Mouse (Mus musculus) bone marrow, adult 2 months (tissue): ENCODE measurements around the gene 4930556J24Rik. TPM values are rescaled to one million over a fixed set of nuclear protein-coding genes. Genes with fewer than 3 reads are reported as not detected.
"Not testable (repeated sequence)": the region's sequence is repeated elsewhere in the genome, so short reads cannot be mapped to it uniquely, and the experiment has no call there.

Source experiments
- H3K27ac ChIP-seq: fragments of 200-500 bp; 2 replicates; pipeline ENCODE4 v1.5.1; 2012; ENCODE audit warnings: low read depth, mild to moderate bottlenecking, control low read depth, inconsistent platforms, low read length; ENCODE audit not compliant: control insufficient read depth, poor library complexity, insufficient read depth
- H3K4me1 ChIP-seq: fragments of 200-500 bp; 2 replicates; pipeline ENCODE4 v1.6.1; 2011; ENCODE audit warnings: low read length; ENCODE audit not compliant: control insufficient read depth, insufficient read depth
- H3K4me3 ChIP-seq: fragments of 200-500 bp; replicated peaks from 2 replicates; pipeline ENCODE3; 2011; ENCODE audit warnings: mild to moderate bottlenecking, low read depth, low read length, control low read depth; ENCODE audit not compliant: control insufficient read depth
- CTCF ChIP-seq: fragments of 200-500 bp; IDR thresholded peaks from 2 replicates; pipeline ENCODE4 v1.5.1; 2011; ENCODE audit warnings: low read length, control low read depth; ENCODE audit not compliant: control insufficient read depth, insufficient read depth
- POLR2A ChIP-seq: fragments of 200-500 bp; IDR thresholded peaks from 2 replicates; pipeline ENCODE4 v1.6.1; 2011; ENCODE audit warnings: low read depth, mild to moderate bottlenecking, control low read depth, low read length, borderline replicate concordance; ENCODE audit not compliant: control insufficient read depth
- WGBS: fragments of 180-500 bp; shearing (Covaris S2); methylation state at CpG from one replicate; pipeline ENCODE4 v1.1.7; 2018; 5-methylcytosine and 5-hydroxymethylcytosine counted together
- polyA plus RNA-seq: library from polyadenylated mRNA; stranded (reverse); fragments of >200 nt; gene quantifications from 2 replicates; pipeline ENCODE4 v1.2.4, GENCODE M21; 2011; ENCODE audit warnings: low replicate concordance; ENCODE audit not compliant: missing spikeins, insufficient read depth, insufficient read length

Gene 4930556J24Rik
- polyA plus RNA-seq, 1 experiment = not detected

DNA sequence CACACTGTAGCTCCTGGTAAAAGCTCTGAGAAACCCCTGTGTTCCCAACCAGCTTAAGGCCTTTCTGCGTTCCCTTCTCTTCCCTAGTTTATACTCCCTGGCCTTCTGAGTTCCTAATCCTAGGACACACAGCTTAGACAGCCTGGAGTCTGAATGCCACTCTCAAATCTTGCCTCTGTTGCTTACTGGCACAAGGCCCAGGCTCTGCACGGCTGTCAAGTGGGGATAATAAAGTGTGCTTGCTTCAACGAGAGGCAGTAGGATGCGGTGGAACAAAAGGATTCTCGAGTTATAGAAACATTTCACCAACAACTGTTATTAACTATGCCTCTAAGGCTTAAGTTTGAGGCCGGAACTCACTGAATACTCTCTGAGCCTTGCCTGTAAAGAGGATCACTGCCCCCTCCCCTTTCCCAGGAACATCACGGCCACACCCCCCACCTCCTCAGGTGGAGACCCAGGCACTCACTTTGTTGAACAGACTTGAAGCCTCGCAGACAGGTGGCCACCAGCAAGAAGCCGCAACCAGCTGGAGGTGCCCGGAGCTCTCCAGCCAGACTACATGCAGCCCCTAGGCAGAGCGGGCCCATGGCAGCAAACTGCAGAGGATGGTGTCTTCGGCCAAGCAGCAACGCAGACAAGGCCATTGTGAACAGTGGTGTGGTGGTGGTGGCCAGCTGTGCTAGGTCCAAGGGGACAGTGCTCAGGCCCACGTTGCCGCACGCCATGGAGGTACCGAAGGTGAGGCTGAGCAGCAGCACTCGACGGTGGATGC lies 64.3 kb downstream of the 4930556J24Rik start:
- Histone ChIP-seq H3K4me3 (peak overlapping the region; percentile 70), H3K27ac (no peak overlapping the region; the same call in 1 of the 2 replicates), H3K4me1 (no peaks in the 10 kb centered on the region)
- WGBS = 64% methylated on average over 19 of the region's 19 CpGs
- TF ChIP-seq POLR2A = no peak
- no peak for TF ChIP-seq CTCF

DNA sequence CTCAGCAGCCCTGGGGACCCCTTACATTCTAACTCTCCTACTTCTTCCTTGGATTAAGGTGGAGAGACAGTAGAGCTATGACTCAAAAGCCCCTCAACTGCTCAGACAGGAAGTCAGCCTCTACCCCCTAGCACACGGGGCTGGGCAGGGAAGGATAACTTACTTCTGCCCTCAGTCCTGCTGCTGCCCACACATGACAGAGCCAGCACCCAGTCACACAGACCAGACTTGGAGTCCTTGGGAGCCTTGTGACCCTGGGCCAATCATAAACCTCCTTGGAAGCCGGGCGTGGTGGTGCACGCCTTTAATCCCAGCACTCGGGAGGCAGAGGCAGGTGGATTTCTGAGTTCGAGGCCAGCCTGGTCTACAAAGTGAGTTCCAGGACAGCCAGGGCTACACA lies 65.1 kb downstream of the 4930556J24Rik start:
- WGBS = 74% methylated on average over 6 of the region's 6 CpGs
- H3K27ac ChIP-seq, H3K4me3 ChIP-seq, H3K4me1 ChIP-seq: not testable (repeated sequence)

DNA sequence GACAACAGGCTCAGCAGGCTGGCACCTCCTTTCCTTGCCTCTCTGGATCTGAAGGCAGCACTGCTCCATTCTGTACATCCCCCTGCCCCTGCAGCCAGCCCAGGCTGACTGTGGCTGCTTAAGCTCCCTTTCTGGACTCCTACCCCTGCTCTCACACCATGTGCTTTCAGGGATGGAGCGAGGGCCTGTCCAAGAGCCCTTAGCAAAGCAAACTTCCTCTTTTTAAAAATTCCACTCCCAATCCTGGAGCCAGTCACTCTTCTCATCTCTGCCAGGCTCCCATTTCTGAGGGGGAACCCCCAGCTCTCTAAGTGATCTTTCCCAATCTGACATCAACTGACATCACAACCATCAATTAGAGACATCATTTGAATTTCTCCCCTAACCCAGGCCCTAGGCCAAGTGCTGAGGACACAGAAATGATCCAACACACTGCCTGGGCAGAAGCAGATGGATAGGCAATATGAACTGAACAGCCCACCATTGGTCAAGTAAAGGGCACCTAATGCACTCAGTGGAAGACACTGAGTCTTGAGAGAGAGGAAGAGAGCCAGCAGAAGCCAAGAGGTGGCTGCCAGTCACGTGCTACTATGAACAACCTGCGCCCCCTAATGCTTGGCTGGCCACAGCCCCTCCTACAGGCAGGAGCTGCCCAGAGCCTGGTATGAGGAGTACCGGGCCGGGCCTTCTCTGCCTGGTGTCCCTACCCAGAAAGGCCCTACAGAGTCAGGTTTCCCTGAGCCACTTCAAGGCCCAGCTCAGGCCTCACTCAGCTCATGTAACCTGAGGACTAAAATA lies 65.9 kb downstream of the 4930556J24Rik start:
- WGBS = 51% methylated on average over 5 of the region's 5 CpGs
- TF ChIP-seq POLR2A (no peak), CTCF (no peak)
- H3K27ac ChIP-seq = no peak overlapping the region
- H3K4me3 ChIP-seq = no peak overlapping the region
- H3K4me1 ChIP-seq = no peaks in the 10 kb centered on the region

DNA sequence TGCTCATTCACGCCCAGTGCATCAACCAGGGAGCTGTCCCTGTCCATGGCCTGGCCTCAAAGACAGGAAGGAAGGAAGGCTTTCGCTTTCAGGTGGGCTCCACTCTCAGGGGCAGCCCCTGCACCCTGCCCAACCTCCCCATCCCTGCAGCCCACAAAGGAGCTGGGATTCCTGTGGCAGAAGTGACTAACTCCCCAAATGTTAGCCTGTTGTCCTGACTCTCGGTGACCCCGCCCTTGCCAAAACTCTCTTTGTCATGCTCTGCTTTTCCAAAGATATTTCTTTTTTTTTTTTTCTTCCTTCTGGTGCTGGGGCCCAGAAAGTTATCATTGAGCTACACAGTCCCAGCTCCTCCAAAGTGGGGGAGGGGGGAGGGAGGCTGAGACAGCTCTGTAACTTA lies 67.3 kb downstream of the 4930556J24Rik start:
- H3K4me3 ChIP-seq = no peak overlapping the region
- H3K4me1 ChIP-seq = no peaks in the 10 kb centered on the region
- 81% methylated on average over 4 of the region's 4 CpGs for WGBS
- TF ChIP-seq CTCF = no peak
- no peak for TF ChIP-seq POLR2A
- no peak overlapping the region for H3K27ac ChIP-seq

DNA sequence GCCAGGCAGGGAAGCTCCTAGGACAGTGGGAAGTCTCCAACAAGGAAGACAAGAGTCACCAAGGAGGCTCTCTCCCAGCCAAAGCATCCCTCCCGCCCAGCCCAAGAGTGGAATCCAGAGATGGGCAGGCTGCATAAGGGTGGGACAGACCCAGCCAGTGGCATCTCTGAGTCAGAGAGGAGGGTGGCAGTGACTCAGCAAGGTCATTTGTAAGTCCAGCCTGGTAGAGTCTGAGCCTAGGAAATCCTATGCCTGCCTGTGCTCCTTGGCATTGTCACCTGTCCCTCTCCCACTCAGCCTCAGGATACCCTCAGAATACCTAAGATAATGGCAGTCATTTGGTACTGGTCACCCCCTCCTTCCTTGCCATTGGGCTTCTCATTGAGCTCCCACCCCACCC lies 71.1 kb downstream of the 4930556J24Rik start:
- TF ChIP-seq CTCF = no peak
- no peak for TF ChIP-seq POLR2A
- H3K4me3 ChIP-seq = no peak overlapping the region
- WGBS = 80% methylated on average over 1 of the region's 1 CpGs
- H3K27ac ChIP-seq = no peak overlapping the region
- no peaks in the 10 kb centered on the region; the same call in 1 of the 2 replicates for H3K4me1 ChIP-seq

DNA sequence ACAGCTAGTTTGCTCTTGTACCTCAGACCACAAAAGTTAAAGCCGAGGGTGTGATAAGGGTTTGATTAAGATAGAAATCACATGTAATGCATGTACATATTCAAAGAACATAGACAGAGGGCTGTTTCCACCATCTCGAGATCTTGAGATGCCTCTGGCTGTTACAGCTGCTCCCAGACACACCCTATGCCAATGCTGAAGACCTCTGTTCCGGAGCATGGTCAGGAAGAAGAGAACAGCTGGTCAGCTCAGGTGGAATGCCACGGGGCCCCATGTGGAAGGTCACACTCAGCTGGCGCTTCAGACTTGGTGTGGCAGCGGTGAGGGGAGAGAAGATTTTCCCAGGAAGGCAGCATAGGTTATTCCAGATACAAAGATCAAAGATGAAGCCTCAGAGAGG lies 71.9 kb downstream of the 4930556J24Rik start:
- no peak for TF ChIP-seq CTCF
- no peak for TF ChIP-seq POLR2A
- 74% methylated on average over 6 of the region's 6 CpGs for WGBS
- H3K27ac ChIP-seq = no peak overlapping the region
- no peaks in the 10 kb centered on the region; the same call in 1 of the 2 replicates for H3K4me1 ChIP-seq
- no peak overlapping the region for H3K4me3 ChIP-seq

DNA sequence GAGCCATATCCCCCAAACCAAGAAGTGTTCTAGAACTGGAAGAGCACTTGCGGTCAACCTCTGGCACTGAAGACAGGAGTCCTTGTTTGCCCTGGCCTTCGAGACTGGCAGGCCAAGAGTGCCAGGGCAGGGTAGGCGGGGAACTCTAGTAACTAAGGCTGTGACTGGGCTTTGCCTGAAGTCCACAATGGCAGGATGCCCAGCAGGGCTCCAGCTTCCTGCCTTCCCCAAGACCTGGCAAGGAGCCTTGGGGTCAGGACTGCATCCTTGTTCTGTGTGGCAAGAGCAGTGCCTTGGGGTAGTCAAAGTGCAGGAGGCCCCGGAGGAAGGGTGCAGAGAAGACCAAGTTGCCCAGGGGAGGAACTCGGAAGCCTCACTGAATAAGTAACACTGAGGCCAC lies 73.5 kb downstream of the 4930556J24Rik start:
- no peak overlapping the region for H3K4me3 ChIP-seq
- no peak overlapping the region for H3K27ac ChIP-seq
- H3K4me1 ChIP-seq = no peaks in the 10 kb centered on the region; the same call in 1 of the 2 replicates
- 45% methylated on average over 5 of the region's 5 CpGs for WGBS
- TF ChIP-seq CTCF = no peak
- no peak for TF ChIP-seq POLR2A

DNA sequence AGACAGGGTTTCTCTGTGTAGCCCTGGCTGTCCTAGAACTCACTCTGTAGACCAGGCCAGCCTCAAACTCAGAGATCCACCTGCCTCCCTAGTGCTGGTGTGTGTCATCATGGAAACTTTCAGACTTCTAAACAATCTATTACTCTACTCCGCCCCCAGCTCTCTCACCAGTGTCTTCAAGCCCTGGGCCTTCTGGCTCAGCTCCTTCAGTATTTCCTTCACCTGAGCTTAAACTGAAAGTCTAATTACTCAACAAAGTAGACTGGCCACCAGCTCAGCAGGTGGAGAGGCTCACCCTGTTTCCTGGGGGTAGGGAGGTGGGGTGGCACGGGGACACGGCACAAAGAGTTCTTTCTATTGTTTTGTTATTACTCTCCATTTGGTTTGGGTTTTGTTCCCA lies 74.1 kb downstream of the 4930556J24Rik start:
- Histone ChIP-seq H3K4me3 (no peak overlapping the region), H3K27ac (no peak overlapping the region), H3K4me1 (no peaks in the 10 kb centered on the region; the same call in 1 of the 2 replicates)
- TF ChIP-seq POLR2A (no peak), CTCF (no peak)
- 85% methylated on average over 3 of the region's 3 CpGs for WGBS
